Mouse (Mus musculus) myocyte (in vitro differentiated cells): Measurements from ENCODE around the gene Rasal1. TPM values are rescaled to one million over a fixed set of nuclear protein-coding genes. Genes with fewer than 3 reads are reported as not detected.

Experiments used
- H3K27me3 ChIP-seq: one replicate; pipeline ENCODE4 v1.6.1; 2011; ENCODE audit not compliant: control insufficient read depth, insufficient read depth, insufficient read length
- H3K36me3 ChIP-seq: one replicate; pipeline ENCODE4 v1.6.1; 2011; ENCODE audit not compliant: control insufficient read depth, insufficient read depth
- H3K4me2 ChIP-seq: one replicate; pipeline ENCODE4 v1.6.1; 2011; ENCODE audit warnings: low read depth, control low read depth
- H3K4me3 ChIP-seq: one replicate; pipeline ENCODE4 v1.5.1; 2011; ENCODE audit warnings: mild to moderate bottlenecking, control low read depth, moderate library complexity
- H3K79me2 ChIP-seq: one replicate; pipeline ENCODE4 v1.6.1; 2011; ENCODE audit not compliant: control insufficient read depth, insufficient read depth
- H3ac ChIP-seq: one replicate; pipeline ENCODE4 v1.6.1; 2011; ENCODE audit not compliant: control insufficient read depth, insufficient read length
- CEBPB ChIP-seq: IDR thresholded peaks from 2 replicates; pipeline ENCODE4 v1.6.1; 2011; ENCODE audit warnings: mild to moderate bottlenecking, moderate library complexity; ENCODE audit not compliant: poor library complexity, insufficient read depth, severe bottlenecking
- E2F4 ChIP-seq: IDR thresholded peaks from one replicate; pipeline ENCODE4 v1.6.1; 2011; ENCODE audit warnings: mild to moderate bottlenecking, control low read depth, moderate library complexity; ENCODE audit not compliant: insufficient read depth
- MAX ChIP-seq: IDR thresholded peaks from one replicate; pipeline ENCODE4 v1.6.1; 2011; ENCODE audit warnings: low read depth, mild to moderate bottlenecking, control low read depth
- MYOD1 ChIP-seq, 3 experiments: IDR thresholded peaks; one replicate each; pipeline ENCODE4 v1.6.1; 2011; ENCODE audit warnings: control low read depth in 2 of 3, low read depth in 2 of 3, mild to moderate bottlenecking in 2 of 3, moderate library complexity in 1 of 3; ENCODE audit not compliant: insufficient read length in 2 of 3, control insufficient read depth in 1 of 3
- MYOG ChIP-seq, 3 experiments: IDR thresholded peaks; one replicate each; pipeline ENCODE4 v1.6.1; 2011; ENCODE audit warnings: control low read depth in 2 of 3, low read depth in 2 of 3, mild to moderate bottlenecking in 2 of 3; ENCODE audit not compliant: insufficient read length in 2 of 3, control insufficient read depth in 1 of 3, insufficient read depth in 1 of 3
- POLR2A ChIP-seq: IDR thresholded peaks from one replicate; pipeline ENCODE4 v1.6.1; 2011; ENCODE audit warnings: low read depth, mild to moderate bottlenecking, control low read depth, moderate library complexity; ENCODE audit not compliant: insufficient read length
- POLR2AphosphoS2 ChIP-seq: IDR thresholded peaks from one replicate; pipeline ENCODE4 v1.6.1; 2011; ENCODE audit warnings: low read depth, control low read depth; ENCODE audit not compliant: insufficient read length
- REST ChIP-seq: IDR thresholded peaks from one replicate; pipeline ENCODE4 v1.6.1; 2011; ENCODE audit warnings: mild to moderate bottlenecking, control low read depth, moderate library complexity; ENCODE audit not compliant: insufficient read depth, insufficient read length
- SRF ChIP-seq: IDR thresholded peaks from one replicate; pipeline ENCODE4 v1.6.1; 2011; ENCODE audit warnings: low read depth; ENCODE audit not compliant: control insufficient read depth, insufficient read length
- TCF12 ChIP-seq: IDR thresholded peaks from one replicate; pipeline ENCODE4 v1.6.1; 2011; ENCODE audit warnings: mild to moderate bottlenecking, control low read depth; ENCODE audit not compliant: poor library complexity, insufficient read depth, severe bottlenecking
- TCF3 ChIP-seq: IDR thresholded peaks from one replicate; pipeline ENCODE4 v1.6.1; 2011; ENCODE audit warnings: low read depth, control low read depth; ENCODE audit not compliant: insufficient read length
- USF1 ChIP-seq: IDR thresholded peaks from one replicate; pipeline ENCODE4 v1.6.1; 2011; ENCODE audit warnings: low read depth, mild to moderate bottlenecking, control low read depth, moderate library complexity
- polyA plus RNA-seq: library from polyadenylated mRNA; unstranded; fragments of >200 nt; fragmentation: generic; extraction: Trizol; gene quantifications from one replicate; pipeline ENCODE4 v1.2.1, GENCODE M21; 2012; ENCODE audit warnings: missing spikeins

Rasal1 gene
- polyA plus RNA-seq, 1 experiment: 0.01 TPM

- Histone ChIP-seq H3K79me2 (no peaks in the 10 kb centered on the region), H3K27me3 (peaks cover 64% of the 10 kb centered on the region), H3K36me3 (no peaks in the 10 kb centered on the region), H3K4me3 (no peak overlapping the region), H3K4me2 (no peak overlapping the region), H3ac (no peak overlapping the region)
- no peak for TF ChIP-seq CEBPB
- no peak for TF ChIP-seq POLR2AphosphoS2
Measured at GRCm38 (mm10) chr5:120685678-120686077, 37.1 kb downstream of the Rasal1 start.

- H3K4me2 ChIP-seq: no peak overlapping the region
- no peak overlapping the region for H3ac ChIP-seq
- peaks cover 72% of the 10 kb centered on the region for H3K27me3 ChIP-seq
- no peak overlapping the region for H3K4me3 ChIP-seq
- TF ChIP-seq MAX: no peak
- no peak for TF ChIP-seq E2F4
- no peaks in the 10 kb centered on the region for H3K79me2 ChIP-seq
- H3K36me3 ChIP-seq: no peaks in the 10 kb centered on the region
Measured at GRCm38 (mm10) chr5:120686749-120687483, 38.3 kb downstream of the Rasal1 start.

GRCm38 (mm10) chr5:120687484-120687851 lies 38.9 kb downstream of the Rasal1 start:
- Histone ChIP-seq H3K27me3 (peaks cover 73% of the 10 kb centered on the region), H3ac (no peak overlapping the region), H3K79me2 (no peaks in the 10 kb centered on the region), H3K4me2 (no peak overlapping the region), H3K4me3 (no peak overlapping the region), H3K36me3 (no peaks in the 10 kb centered on the region)
- no peak for TF ChIP-seq REST
- no peak for TF ChIP-seq USF1
- no peak for TF ChIP-seq E2F4
- no peak for TF ChIP-seq CEBPB
- no peak for TF ChIP-seq TCF3
- no peak for TF ChIP-seq MYOD1 (IDR thresholded peaks at IDR 0.05; ENCODE audit: control insufficient read depth in 1 of 3, insufficient read length in 2 of 3, low read depth in 2 of 3)
- TF ChIP-seq SRF: no peak
- TF ChIP-seq POLR2A: no peak
- no peak for TF ChIP-seq MYOG (IDR thresholded peaks at IDR 0.05; ENCODE audit: control insufficient read depth in 1 of 3, insufficient read depth in 1 of 3, insufficient read length in 2 of 3, low read depth in 2 of 3)
- no peak for TF ChIP-seq MAX
- no peak for TF ChIP-seq POLR2AphosphoS2
- no peak for TF ChIP-seq TCF12

- Histone ChIP-seq H3K4me2 (no peak overlapping the region), H3K4me3 (no peak overlapping the region), H3ac (no peak overlapping the region), H3K79me2 (no peaks in the 10 kb centered on the region), H3K36me3 (no peaks in the 10 kb centered on the region), H3K27me3 (peaks cover 68% of the 10 kb centered on the region)
- TF ChIP-seq POLR2A: no peak
- TF ChIP-seq TCF3: no peak
- TF ChIP-seq CEBPB: no peak
- TF ChIP-seq MYOD1 (IDR thresholded peaks at IDR 0.05; ENCODE audit: control insufficient read depth in 1 of 3, insufficient read length in 2 of 3, low read depth in 2 of 3): no peak
- no peak for TF ChIP-seq MAX
- TF ChIP-seq POLR2AphosphoS2: no peak
- TF ChIP-seq SRF: no peak
- TF ChIP-seq MYOG (IDR thresholded peaks at IDR 0.05; ENCODE audit: control insufficient read depth in 1 of 3, insufficient read depth in 1 of 3, insufficient read length in 2 of 3, low read depth in 2 of 3): no peak
- no peak for TF ChIP-seq REST
- no peak for TF ChIP-seq USF1
- TF ChIP-seq E2F4: no peak
- no peak for TF ChIP-seq TCF12
Measured at GRCm38 (mm10) chr5:120687897-120688296, 39.3 kb downstream of the Rasal1 start.

GRCm38 (mm10) chr5:120688434-120688833 lies 39.8 kb downstream of the Rasal1 start:
- TF ChIP-seq TCF3: no peak
- no peak overlapping the region for H3ac ChIP-seq
- H3K4me3 ChIP-seq: no peak overlapping the region
- peaks cover 63% of the 10 kb centered on the region for H3K27me3 ChIP-seq
- H3K36me3 ChIP-seq: no peaks in the 10 kb centered on the region
- H3K79me2 ChIP-seq: no peaks in the 10 kb centered on the region
- H3K4me2 ChIP-seq: no peak overlapping the region

- Histone ChIP-seq H3K27me3 (peaks cover 67% of the 10 kb centered on the region), H3ac (no peak overlapping the region), H3K36me3 (no peaks in the 10 kb centered on the region), H3K4me2 (no peak overlapping the region), H3K4me3 (no peak overlapping the region), H3K79me2 (no peaks in the 10 kb centered on the region)
- no peak for TF ChIP-seq CEBPB
- TF ChIP-seq MYOD1 (IDR thresholded peaks at IDR 0.05; ENCODE audit: control insufficient read depth in 1 of 3, insufficient read length in 2 of 3, low read depth in 2 of 3): no peak
- TF ChIP-seq POLR2A: no peak
- no peak for TF ChIP-seq MAX
- TF ChIP-seq REST: no peak
- TF ChIP-seq TCF3: no peak
- TF ChIP-seq TCF12: no peak
- no peak for TF ChIP-seq POLR2AphosphoS2
- TF ChIP-seq USF1: no peak
- no peak for TF ChIP-seq MYOG (IDR thresholded peaks at IDR 0.05; ENCODE audit: control insufficient read depth in 1 of 3, insufficient read depth in 1 of 3, insufficient read length in 2 of 3, low read depth in 2 of 3)
- no peak for TF ChIP-seq SRF
- TF ChIP-seq E2F4: no peak
Measured at GRCm38 (mm10) chr5:120690417-120690816, 41.8 kb downstream of the Rasal1 start.
